Mouse (Mus musculus) neural tube, embryonic 11.5 days (tissue): Measurements from ENCODE around the gene Ankrd33. TPM values are rescaled to one million over a fixed set of nuclear protein-coding genes. Genes with fewer than 3 reads are reported as not detected.

ENCODE experiments used
- ATAC-seq: fragments of 200-750 bp; cut with Nextera tagmentation; 2 replicates; pipeline ENCODE4 v1.8.0; 2017; ENCODE audit warnings: moderate number of reproducible peaks, mild to moderate bottlenecking, moderate TSS enrichment, moderate library complexity; ENCODE audit not compliant: insufficient read depth, low FRiP score, low TSS enrichment
- DNase-seq: peaks from one replicate; pipeline ENCODE4 v3.0.0-alpha.2; 2015; ENCODE audit warnings: low spot score
- H3K27ac ChIP-seq: fragments of 300-500 bp; sonication (generic); 2 replicates; pipeline ENCODE4 v1.5.1; 2014; ENCODE audit warnings: low read depth, mild to moderate bottlenecking, low read length
- H3K27me3 ChIP-seq: fragments of 300-500 bp; sonication (generic); 2 replicates; pipeline ENCODE4 v1.6.1; 2014; ENCODE audit warnings: mild to moderate bottlenecking, low read length, mixed read lengths; ENCODE audit not compliant: control insufficient read depth, insufficient read depth
- H3K36me3 ChIP-seq: fragments of 300-500 bp; sonication (generic); 2 replicates; pipeline ENCODE4 v1.6.1; 2014; ENCODE audit warnings: mild to moderate bottlenecking, low read length, moderate library complexity, mixed read lengths; ENCODE audit not compliant: control insufficient read depth, insufficient read depth
- H3K4me1 ChIP-seq: fragments of 300-500 bp; sonication (generic); 2 replicates; pipeline ENCODE4 v1.6.1; 2014; ENCODE audit warnings: low read length, mixed read lengths; ENCODE audit not compliant: control insufficient read depth, insufficient read depth
- H3K4me2 ChIP-seq: fragments of 300-500 bp; sonication (generic); 2 replicates; pipeline ENCODE4 v1.6.1; 2014; ENCODE audit warnings: low read depth, mild to moderate bottlenecking, moderate library complexity
- H3K4me3 ChIP-seq: fragments of 300-500 bp; sonication (generic); 2 replicates; pipeline ENCODE4 v1.5.1; 2014; ENCODE audit warnings: low read depth, low read length
- H3K9ac ChIP-seq: fragments of 300-500 bp; sonication (generic); 2 replicates; pipeline ENCODE4 v1.6.1; 2014; ENCODE audit warnings: mild to moderate bottlenecking, low read length
- H3K9me3 ChIP-seq: fragments of 300-500 bp; sonication (generic); 2 replicates; pipeline ENCODE4 v1.6.1; 2016; ENCODE audit warnings: low read length; ENCODE audit not compliant: control insufficient read depth
- WGBS: fragments of 180-500 bp; shearing (Covaris S2); extraction: QIAGEN DNeasy Blood & Tissue Kit; methylation state at CpG from one replicate; pipeline ENCODE4 v1.1.7; 2014; 5-methylcytosine and 5-hydroxymethylcytosine counted together
- polyA plus RNA-seq: library from polyadenylated mRNA; unstranded; fragments of >200 nt; fragmentation: Nextera tagmentation; extraction: Ambion mirVana; gene quantifications from 2 replicates; pipeline ENCODE4 v1.2.1, GENCODE M21; 2014

The Ankrd33 gene
- polyA plus RNA-seq, 1 experiment from 2014 or later: not detected

- no peak for ATAC-seq
- 77% methylated on average over 11 of the region's 11 CpGs for WGBS
- H3K27me3 ChIP-seq: no peaks in the 10 kb centered on the region
- no peak overlapping the region for H3K27ac ChIP-seq
- no peak overlapping the region for H3K9ac ChIP-seq
- H3K9me3 ChIP-seq: no peaks in the 10 kb centered on the region
- no peak for DNase-seq
- no peak overlapping the region for H3K4me2 ChIP-seq
- no peak overlapping the region for H3K4me3 ChIP-seq
- H3K36me3 ChIP-seq: no peaks in the 10 kb centered on the region
- 0 out of 2 replicates have a peak, but pooled peaks cover 2% of the 10 kb centered on the region for H3K4me1 ChIP-seq
Observed at GRCm38 (mm10) chr15:101167553-101167952, 52.0 kb downstream of the Ankrd33 start.

Other genes starting within 250 kb of the Ankrd33 start
- 9.7 and 12.7 TPM in 2 replicates for gene Scn8a, start 245.9 kb upstream of the Ankrd33 start, polyA plus RNA-seq
- not detected in 2 replicates for gene Gm47841, start 68.4 kb upstream of the Ankrd33 start, polyA plus RNA-seq
- gene Fignl2, start 37.2 kb upstream of the Ankrd33 start, polyA plus RNA-seq: 1.6 and 1.7 TPM in 2 replicates
- gene Acvrl1, start 12.8 kb downstream of the Ankrd33 start, polyA plus RNA-seq: 5.1 and 5.2 TPM in 2 replicates
- 16.6 and 17.4 TPM in 2 replicates for gene Acvr1b, start 58.3 kb downstream of the Ankrd33 start, polyA plus RNA-seq
- 6.6 TPM in 2 replicates for gene Grasp, start 108.4 kb downstream of the Ankrd33 start, polyA plus RNA-seq
- gene Nr4a1, start 138.5 kb downstream of the Ankrd33 start, polyA plus RNA-seq: 3.2 and 4.4 TPM in 2 replicates
- 69.5 and 74.4 TPM in 2 replicates for gene Atg101, start 168.5 kb downstream of the Ankrd33 start, polyA plus RNA-seq
- gene 6030408B16Rik, start 177.5 kb downstream of the Ankrd33 start, polyA plus RNA-seq: 0.33 and 0.42 TPM in 2 replicates